Mouse (Mus musculus): ENCODE measurements around the gene Napb. TPM values are rescaled to one million over a fixed set of nuclear protein-coding genes. Genes with fewer than 3 reads are reported as not detected.

Napb gene
- total RNA-seq, 2 experiments from 2014 or later, result not detected

Other genes with a start within 250 kb of the Napb start
- gene Nxt1, start 59.9 kb downstream of the Napb start, total RNA-seq (2015; ENCODE audit: low replicate concordance), result 10.7 and 19.6 TPM in 2 replicates
- gene Nxt1, start 59.9 kb downstream of the Napb start, total RNA-seq (2017; ENCODE audit: low replicate concordance), result 9.6 and 23.8 TPM in 2 replicates
- 3.1 and 5.6 TPM in 2 replicates for gene Gzf1, start 51.4 kb downstream of the Napb start, total RNA-seq (2015; ENCODE audit: low replicate concordance)
- 4.5 and 5.3 TPM in 2 replicates for gene Gzf1, start 51.4 kb downstream of the Napb start, total RNA-seq (2017; ENCODE audit: low replicate concordance)
- gene Cstl1, start 17.9 kb upstream of the Napb start, total RNA-seq (2015; ENCODE audit: low replicate concordance), result not detected in 2 replicates
- gene Cstl1, start 17.9 kb upstream of the Napb start, total RNA-seq (2017; ENCODE audit: low replicate concordance), result not detected in 2 replicates
- gene Cst11, start 39.0 kb upstream of the Napb start, total RNA-seq (2015; ENCODE audit: low replicate concordance), result not detected in 2 replicates
- not detected in 2 replicates for gene Cst11, start 39.0 kb upstream of the Napb start, total RNA-seq (2017; ENCODE audit: low replicate concordance)
- gene 8030411F24Rik, start 49.5 kb upstream of the Napb start, total RNA-seq (2015; ENCODE audit: low replicate concordance), result not detected in 2 replicates
- gene 8030411F24Rik, start 49.5 kb upstream of the Napb start, total RNA-seq (2017; ENCODE audit: low replicate concordance), result not detected in 2 replicates
- not detected in 2 replicates for gene Cst12, start 56.9 kb upstream of the Napb start, total RNA-seq (2015; ENCODE audit: low replicate concordance)
- gene Cst12, start 56.9 kb upstream of the Napb start, total RNA-seq (2017; ENCODE audit: low replicate concordance), result not detected in 2 replicates
- not detected in 2 replicates for gene Cst8, start 66.3 kb upstream of the Napb start, total RNA-seq (2015; ENCODE audit: low replicate concordance)
- not detected in 2 replicates for gene Cst8, start 66.3 kb upstream of the Napb start, total RNA-seq (2017; ENCODE audit: low replicate concordance)
- not detected in 2 replicates for gene Cst13, start 87.6 kb upstream of the Napb start, total RNA-seq (2015; ENCODE audit: low replicate concordance)
- gene Cst13, start 87.6 kb upstream of the Napb start, total RNA-seq (2017; ENCODE audit: low replicate concordance), result not detected in 2 replicates
- gene Cst9, start 102.7 kb upstream of the Napb start, total RNA-seq (2015; ENCODE audit: low replicate concordance), result not detected in 2 replicates
- gene Cst9, start 102.7 kb upstream of the Napb start, total RNA-seq (2017; ENCODE audit: low replicate concordance), result not detected in 2 replicates
- not detected in 2 replicates for gene 9230104L09Rik, start 132.6 kb upstream of the Napb start, total RNA-seq (2015; ENCODE audit: low replicate concordance)
- not detected in 2 replicates for gene 9230104L09Rik, start 132.6 kb upstream of the Napb start, total RNA-seq (2017; ENCODE audit: low replicate concordance)
- gene Cst3, start 143.2 kb upstream of the Napb start, total RNA-seq (2015; ENCODE audit: low replicate concordance), result 123 and 150 TPM in 2 replicates
- 60.1 and 103 TPM in 2 replicates for gene Cst3, start 143.2 kb upstream of the Napb start, total RNA-seq (2017; ENCODE audit: low replicate concordance)

Data from erythroblast, adult 5-6 weeks (primary cell).